Mouse (Mus musculus) brown adipose tissue, adult 24 weeks (tissue): Measurements from ENCODE around the gene Crygn. TPM values are rescaled to one million over a fixed set of nuclear protein-coding genes. Genes with fewer than 3 reads are reported as not detected.
"Not testable (repeated sequence)": the region's sequence is repeated elsewhere in the genome, so short reads cannot be mapped to it uniquely, and the experiment has no call there.

ENCODE experiments used
- H3K27ac ChIP-seq: fragments of 200-500 bp; replicated peaks from 2 replicates; pipeline ENCODE4 v1.5.1; 2012; ENCODE audit warnings: low read depth, mild to moderate bottlenecking, low read length
- H3K4me1 ChIP-seq: fragments of 200-500 bp; 2 replicates; pipeline ENCODE4 v1.6.1; 2012; ENCODE audit warnings: low read length, mixed read lengths; ENCODE audit not compliant: control insufficient read depth, insufficient read depth, insufficient read length
- H3K4me3 ChIP-seq: fragments of 200-500 bp; 2 replicates; pipeline ENCODE4 v1.5.1; 2012; ENCODE audit warnings: low read depth, mild to moderate bottlenecking, low read length, moderate library complexity; ENCODE audit not compliant: insufficient read depth
- polyA plus RNA-seq: library from polyadenylated mRNA; stranded (reverse); fragments of >200 nt; gene quantifications from 2 replicates; pipeline ENCODE4 v1.2.4, GENCODE M21; 2012; ENCODE audit not compliant: missing spikeins, insufficient read depth, insufficient read length

Crygn gene
- polyA plus RNA-seq, 1 experiment = not detected

DNA sequence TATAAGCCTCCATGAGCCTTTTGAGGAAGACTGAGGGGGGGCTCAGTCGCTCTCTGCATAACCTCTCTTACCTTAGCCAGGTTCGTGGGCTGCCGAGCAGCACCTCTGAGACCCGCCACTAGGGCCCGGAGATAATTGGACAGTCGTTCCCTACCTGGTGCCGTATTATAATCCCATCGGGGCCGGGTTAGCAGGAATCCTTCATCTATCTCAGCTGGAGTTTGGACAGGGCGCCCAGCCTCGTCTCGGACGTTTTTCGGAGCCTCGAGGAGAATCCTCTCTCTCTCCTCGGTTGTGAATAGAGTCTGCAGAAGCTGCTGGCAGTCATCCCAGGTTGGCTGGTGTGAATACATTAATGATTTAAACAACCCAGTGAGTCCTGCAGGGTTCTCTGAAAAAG lies 16.7 kb upstream of the Crygn start:
- H3K27ac ChIP-seq, H3K4me3 ChIP-seq, H3K4me1 ChIP-seq: not testable (repeated sequence)

DNA sequence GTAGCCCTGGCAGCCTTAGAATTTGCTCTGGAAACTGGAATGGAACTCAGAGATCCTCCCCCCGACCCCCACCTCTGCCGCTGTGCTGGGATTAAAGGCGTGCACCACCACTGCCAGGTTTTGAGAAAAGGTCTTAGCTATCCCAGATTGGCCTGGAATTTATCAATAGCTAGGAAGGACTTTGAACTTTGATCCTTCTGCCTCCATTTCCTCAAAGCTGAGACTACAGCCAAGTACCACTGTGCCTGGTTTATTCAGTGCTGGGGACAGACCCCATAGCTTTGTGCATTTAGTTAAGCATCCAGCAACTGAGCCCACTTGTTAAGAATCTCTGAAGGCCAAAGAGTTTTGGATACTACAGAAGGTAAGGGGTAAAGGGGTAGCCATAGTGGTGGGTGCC lies 877 bp downstream of the Crygn start:
- Histone ChIP-seq H3K4me3 (no peak overlapping the region), H3K27ac (no peak overlapping the region), H3K4me1 (no peaks in the 10 kb centered on the region; the same call in 1 of the 2 replicates)

DNA sequence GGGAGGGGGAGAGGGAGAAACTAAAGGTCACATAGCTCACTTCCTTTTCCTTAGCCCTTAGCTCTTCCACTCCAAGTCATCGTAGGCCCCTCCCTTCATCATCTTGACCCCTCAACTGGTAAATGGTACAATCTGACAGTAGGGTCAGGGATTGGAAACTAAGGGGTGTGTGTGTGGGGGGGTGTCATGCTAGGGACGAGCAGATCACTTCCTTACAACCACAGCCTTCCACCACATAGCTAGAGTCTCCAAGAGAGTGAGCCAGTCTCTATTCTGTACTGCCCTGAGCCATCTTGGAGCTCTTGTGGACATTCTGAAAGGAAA lies 5.7 kb downstream of the Crygn start:
- no peaks in the 10 kb centered on the region; the same call in 1 of the 2 replicates for H3K4me1 ChIP-seq
- peak overlapping the region; percentile 88 for H3K4me3 ChIP-seq
- peak overlapping the region; percentile 95; the same call in 1 of the 2 replicates for H3K27ac ChIP-seq

DNA sequence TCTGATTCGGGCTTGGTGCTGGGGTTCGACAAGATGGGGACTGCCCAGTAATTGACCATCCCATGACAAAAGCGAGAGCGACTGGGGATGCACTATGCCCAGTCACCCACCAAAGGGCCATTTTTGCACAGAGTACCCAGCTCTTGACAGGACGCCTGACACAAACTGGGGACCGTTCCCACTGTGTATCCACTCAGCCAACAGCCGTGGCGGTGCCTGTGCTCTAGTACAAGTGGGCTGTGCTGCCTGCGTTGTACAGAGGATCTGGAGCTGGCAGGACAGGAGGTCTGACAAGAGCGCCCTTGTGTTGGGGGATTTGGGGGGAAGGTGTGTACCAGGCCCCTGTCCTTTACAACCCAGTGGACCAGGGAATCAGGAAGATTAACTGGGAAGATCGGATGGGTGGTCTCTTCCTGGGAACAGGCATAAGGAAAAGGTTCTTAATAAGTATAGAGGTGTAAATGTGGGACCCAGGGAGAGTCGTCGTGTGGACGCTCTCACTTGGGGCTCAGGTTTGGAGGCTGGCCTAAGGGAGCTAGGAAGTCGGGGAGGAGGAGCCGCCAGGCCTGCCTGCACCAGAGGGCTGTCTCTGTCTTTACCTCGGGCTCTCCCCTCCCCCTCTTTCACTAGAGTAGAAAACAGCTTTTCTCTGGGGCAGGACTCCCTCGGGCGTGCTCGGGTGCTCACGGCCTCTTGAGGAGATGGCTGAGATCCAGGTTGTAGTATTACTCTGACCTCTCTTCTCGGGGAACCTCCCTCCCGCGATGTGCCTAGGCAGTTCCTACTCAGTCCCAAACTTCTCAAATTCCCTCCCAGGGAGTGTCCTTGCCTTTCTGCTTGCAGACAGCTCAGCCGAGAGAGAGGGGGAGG lies 6.3 kb downstream of the Crygn start:
- H3K4me1 ChIP-seq = no peaks in the 10 kb centered on the region; the same call in 1 of the 2 replicates
- peak overlapping the region; percentile 88 for H3K4me3 ChIP-seq

DNA sequence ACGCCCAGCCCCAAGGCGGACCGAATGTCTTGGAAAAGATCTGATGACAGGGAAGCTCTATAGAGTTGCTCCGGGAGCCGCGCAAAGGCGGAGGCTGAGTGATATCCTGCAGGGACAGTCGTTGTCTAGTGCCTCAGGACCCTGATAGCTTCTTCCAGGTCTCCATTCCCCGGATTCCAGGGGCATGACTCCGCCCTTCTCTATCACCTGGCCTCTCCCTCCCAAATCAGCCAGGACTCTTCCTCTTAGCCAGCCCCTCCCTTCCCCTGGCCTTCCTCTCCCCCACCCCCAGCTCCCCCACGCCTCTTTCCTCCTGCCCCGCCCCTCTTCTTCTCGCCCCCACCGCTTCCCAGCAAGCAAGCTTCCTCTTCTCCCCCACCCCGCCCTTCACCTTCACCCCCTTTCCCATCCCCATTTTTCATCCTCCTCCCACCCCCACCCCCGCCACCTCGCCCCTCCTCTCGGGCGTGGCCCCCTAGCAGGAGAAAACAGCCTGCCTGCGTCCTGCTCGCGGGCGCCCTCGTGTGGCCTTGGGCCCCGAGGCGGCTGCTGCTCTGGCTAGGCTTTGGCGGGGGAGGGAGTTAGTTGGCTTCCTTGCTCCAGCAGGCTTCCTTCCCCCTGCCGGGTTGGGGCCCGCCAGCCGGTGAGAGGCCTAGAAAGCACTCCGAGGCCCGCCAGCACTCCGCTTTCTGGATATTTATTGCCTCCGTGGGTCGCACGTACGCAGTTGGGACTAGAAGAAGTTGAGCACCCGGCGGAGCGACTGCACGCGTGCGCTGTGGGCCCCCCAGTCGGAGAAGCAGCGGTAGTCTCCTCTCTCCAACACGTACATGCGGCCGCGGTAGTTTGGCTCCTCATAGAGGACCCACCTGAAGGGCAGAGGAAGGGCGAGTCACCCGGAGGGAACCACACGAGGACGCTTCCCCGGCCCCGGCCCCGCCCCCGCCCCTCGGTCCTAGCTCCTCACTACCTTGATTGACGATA lies 7.2 kb downstream of the Crygn start:
- H3K4me3 ChIP-seq = peak overlapping the region; percentile 88
- peak overlapping the region; percentile 95 for H3K27ac ChIP-seq
- H3K4me1 ChIP-seq = no peaks in the 10 kb centered on the region; the same call in 1 of the 2 replicates

More for the DNA sequence above, 6.3 kb downstream of the Crygn start:
- peak overlapping the region; percentile 95 for H3K27ac ChIP-seq

DNA sequence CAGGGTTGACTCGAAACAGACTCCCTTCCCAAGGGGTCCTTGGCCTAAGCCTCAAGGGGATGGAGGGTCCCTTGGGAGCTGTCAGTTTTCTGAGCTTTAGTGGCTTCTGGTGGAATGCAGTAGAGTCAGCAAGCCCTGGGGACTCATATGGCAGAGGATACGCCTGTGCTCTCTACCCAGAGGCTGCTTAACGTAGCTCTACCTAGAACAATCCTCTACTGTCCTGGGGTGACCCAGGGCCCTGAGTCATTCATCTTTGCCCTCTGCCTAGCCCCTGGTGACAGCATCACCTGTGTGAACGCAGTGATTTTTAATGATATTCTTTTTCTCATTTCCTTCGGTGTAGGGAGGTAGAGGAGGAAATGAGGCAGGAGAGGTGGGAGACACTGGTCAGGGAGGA lies 8.1 kb downstream of the Crygn start:
- peak overlapping the region; percentile 86 for H3K27ac ChIP-seq
- no peak overlapping the region for H3K4me3 ChIP-seq
- no peaks in the 10 kb centered on the region; the same call in 1 of the 2 replicates for H3K4me1 ChIP-seq

DNA sequence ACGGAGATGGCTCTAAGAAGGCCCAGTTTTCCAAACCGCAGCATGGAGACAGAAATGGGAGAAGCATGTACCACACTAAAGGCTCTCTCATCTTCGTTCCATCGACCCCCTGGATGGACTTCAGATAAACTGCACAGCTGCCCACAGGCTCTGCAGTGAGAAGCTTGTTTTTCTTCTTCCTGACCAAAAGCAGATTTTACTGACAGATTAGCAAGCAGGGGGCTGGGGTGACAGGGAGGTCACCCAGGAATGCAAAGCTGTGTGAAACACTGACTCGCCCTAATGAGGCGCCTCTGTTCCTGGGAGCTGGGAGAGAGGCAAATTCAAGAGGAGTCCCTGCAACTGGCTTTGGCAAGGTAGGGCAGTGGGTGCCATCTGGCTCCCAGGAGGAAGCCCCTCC lies 10.3 kb downstream of the Crygn start:
- Histone ChIP-seq H3K4me3 (no peak overlapping the region), H3K27ac (no peak overlapping the region), H3K4me1 (no peaks in the 10 kb centered on the region; the same call in 1 of the 2 replicates)

DNA sequence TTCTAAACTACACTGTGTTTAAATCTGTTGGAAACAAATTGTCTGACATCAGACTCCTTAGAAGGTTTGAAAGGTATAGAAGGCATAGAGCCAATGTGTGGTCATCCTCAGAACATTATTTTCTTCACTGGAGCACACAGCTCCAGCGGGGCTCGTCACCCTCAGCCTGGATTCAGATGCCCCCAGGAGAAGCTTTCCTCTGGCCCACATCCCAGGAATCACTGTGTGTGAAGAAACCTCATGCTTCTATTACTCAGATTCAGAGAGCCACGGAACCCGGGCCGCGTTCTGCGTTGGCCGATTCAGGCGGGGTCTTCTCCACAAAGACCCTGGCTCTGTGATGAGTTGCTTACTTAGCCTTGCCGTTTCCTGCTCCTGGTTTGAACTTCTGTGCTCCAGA lies 13.9 kb downstream of the Crygn start:
- Histone ChIP-seq H3K27ac (no peak overlapping the region), H3K4me1 (no peaks in the 10 kb centered on the region), H3K4me3 (no peak overlapping the region)

DNA sequence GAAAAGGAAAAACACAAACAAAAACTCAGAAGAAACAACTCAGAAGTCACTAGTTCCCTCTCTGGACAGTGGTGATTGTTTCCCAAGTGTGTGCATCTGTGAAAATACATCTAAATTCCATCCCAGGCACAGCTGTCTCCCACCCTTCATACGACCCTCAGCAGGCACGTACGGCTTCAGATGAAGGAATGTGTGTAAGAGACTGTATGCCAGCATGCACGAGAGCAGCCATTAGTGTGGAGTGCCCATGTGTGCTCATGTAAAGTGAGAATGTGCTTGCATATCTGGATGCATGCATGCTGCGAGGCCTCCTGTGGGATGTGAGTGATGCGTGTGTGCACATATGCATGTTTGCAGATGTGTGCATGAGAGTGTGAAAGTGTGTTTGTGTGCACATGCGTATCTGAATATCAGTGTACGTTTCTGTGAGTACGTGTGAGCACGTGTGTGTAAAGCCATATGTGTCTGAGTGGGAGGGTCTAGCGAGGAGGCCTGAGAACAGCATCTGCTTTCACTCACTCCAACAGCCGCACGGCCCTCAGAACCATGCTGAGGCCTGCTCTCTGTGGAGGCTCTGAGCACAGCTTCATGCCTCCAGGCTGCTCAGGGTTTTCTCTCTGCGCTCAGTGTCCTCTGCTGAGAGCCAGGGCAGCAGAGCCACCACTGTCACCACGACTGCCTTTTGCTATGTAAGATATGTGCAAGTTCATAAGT lies 16.5 kb downstream of the Crygn start:
- no peak overlapping the region for H3K27ac ChIP-seq
- H3K4me3 ChIP-seq = no peak overlapping the region
- H3K4me1 ChIP-seq = no peaks in the 10 kb centered on the region

DNA sequence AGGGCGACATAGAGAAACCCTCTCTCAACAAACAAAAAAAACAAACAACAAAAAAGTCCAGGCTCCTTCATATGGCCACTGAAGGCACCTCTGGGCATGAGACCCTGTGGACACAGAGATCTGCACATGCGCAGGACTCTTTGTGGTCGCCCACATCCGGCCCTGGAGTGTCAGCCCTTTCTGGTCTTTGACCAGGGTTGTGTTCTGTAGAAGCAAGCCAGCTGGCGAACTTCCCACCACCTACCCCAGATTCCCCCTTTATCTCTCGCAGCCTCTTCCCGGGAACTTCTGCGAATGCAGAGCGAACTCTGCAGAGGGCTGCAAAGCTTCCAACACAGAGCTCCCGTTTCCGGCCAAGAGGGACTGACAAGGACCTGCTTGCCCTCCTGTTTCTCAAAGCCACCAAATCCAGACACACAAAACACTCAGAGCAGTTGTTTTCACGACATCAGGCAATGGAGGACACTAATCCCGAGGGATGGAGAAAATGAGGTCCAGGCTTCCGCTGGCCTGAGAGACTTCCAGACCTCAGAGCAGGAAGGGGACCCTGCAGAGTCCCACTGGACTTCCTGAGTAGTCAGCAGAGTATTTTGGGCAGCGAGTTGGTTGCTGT lies 18.6 kb downstream of the Crygn start:
- peak overlapping the region; percentile 21 for H3K4me3 ChIP-seq

DNA sequence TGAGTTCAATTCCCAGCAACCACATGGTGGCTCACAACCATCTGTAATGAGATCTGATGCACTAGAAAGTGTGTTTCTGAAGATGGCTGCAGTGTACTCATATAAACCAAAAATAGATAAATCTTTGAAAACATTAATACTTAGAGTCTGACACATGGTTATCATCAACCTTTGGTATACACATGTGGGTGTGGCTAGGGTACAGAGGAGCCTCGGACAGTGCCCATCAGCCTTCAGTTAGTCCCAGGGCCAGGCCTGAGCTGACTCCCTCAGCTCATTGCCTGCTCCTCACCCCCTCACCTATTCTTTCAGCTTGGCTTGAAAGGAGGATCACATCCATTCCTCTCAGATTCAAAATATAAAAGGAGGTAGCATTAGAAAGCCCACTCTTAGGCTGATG lies 19.3 kb downstream of the Crygn start:
- H3K4me1 ChIP-seq = no peaks in the 10 kb centered on the region
- no peak overlapping the region for H3K4me3 ChIP-seq
- peak overlapping the region; percentile 74 for H3K27ac ChIP-seq

More for the DNA sequence above, 18.6 kb downstream of the Crygn start:
- H3K4me1 ChIP-seq = no peaks in the 10 kb centered on the region
- H3K27ac ChIP-seq = peak overlapping the region; percentile 74

DNA sequence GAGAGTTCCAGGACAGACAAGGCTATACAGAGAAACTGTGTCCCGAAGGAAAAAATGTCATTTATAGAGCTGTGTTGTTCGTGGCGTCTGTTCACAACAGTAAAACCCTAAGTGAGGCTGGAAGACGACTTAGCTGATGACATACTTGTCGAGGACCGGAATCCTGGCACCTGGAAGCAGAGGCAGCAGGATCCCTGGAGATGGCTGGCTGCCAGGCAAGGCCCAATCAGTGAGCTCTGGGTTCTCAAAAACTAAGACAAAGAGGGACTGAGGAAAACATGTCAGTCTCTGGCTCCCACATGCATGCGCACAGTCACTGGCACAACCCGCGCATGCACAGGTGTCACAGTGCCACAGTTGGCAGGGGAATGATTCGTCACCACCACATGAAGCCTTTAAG lies 20.2 kb downstream of the Crygn start:
- Histone ChIP-seq H3K27ac (no peak overlapping the region), H3K4me1 (0 out of 2 replicates have a peak, but pooled peaks cover 2% of the 10 kb centered on the region), H3K4me3 (no peak overlapping the region)

DNA sequence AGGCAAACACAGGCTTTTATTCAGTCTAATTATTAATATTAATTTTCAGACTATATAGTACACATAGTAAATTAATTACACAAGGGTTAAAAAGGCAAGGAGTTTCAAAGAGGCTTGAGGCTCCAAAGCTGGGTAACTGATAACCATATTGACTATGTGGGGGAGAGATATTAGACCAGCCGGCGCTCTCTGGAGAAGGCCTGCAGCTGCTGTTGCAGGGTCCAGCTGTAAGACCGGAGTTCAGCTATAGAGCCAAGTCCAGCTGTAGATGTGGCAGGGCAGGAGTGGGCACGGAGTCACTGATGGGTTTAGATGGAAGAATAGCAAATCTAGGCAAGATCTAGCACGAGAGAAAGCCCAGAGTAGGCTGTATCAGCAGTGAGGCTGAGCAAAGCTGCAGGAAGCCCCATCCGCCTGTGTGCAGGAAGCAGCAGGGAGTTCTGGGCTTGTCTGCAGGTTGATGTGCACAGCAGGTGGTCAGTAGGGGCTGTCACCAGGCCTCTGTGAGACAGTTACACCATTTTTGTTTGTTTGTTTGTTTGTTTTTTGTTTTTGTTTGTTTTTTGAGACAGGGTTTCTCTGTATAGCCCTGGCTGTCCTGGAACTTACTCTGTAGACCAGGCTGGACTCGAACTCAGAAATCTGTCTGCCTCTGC lies 23.9 kb downstream of the Crygn start:
- Histone ChIP-seq H3K27ac (no peak overlapping the region), H3K4me3 (no peak overlapping the region), H3K4me1 (peaks cover 5% of the 10 kb centered on the region; the same call in 1 of the 2 replicates)

DNA sequence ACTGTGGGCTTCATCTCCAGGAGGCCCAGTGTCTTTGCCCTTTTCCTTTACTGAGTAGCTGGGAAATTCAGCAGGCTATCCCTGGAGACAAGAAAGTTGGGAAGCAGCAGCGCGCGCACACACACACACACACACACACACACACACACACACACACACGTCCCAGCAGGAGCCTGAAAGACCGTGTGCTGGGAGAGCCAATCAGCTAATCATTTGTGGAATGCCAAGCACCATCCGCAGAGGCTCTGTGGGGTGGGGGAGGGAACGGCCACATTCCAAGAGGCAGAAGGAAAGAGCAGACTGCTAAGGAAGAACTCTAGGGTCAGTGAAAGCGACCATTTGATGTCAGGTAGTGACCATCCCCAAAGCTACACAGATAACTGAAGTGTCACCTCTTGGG lies 24.7 kb downstream of the Crygn start:
- Histone ChIP-seq H3K4me3 (no peak overlapping the region), H3K4me1 (peaks cover 5% of the 10 kb centered on the region; the same call in 1 of the 2 replicates), H3K27ac (no peak overlapping the region)
